Mouse (Mus musculus): ENCODE measurements at regions not wholly inside any gene's neighbourhood (a gene's known extent, or its start where the extent isn't known, plus 50 kb on each side); places are given as distances from the start of the nearest gene placed in this dataset.

- TF ChIP-seq CTCF (IDR thresholded peaks at IDR 0.05) (no peak), POLR2A (IDR thresholded peaks at IDR 0.05; ENCODE audit: insufficient read depth, low read depth, low read length) (no peak), EP300 (IDR thresholded peaks at IDR 0.05; ENCODE audit: insufficient read depth, low read depth, low read length) (no peak)
Observed at GRCm38 (mm10) chr17:88201249-88201970, 136.3 kb upstream of the Fbxo11 start.
